Mouse (Mus musculus) embryo, embryonic 9.5 days (tissue): ENCODE data around the gene Sipa1.

ENCODE experiments used
- DNase-seq: peaks from one replicate; pipeline ENCODE4 v3.0.0-alpha.2; 2017; ENCODE audit errors: extremely low spot score

Sipa1 gene

DNA sequence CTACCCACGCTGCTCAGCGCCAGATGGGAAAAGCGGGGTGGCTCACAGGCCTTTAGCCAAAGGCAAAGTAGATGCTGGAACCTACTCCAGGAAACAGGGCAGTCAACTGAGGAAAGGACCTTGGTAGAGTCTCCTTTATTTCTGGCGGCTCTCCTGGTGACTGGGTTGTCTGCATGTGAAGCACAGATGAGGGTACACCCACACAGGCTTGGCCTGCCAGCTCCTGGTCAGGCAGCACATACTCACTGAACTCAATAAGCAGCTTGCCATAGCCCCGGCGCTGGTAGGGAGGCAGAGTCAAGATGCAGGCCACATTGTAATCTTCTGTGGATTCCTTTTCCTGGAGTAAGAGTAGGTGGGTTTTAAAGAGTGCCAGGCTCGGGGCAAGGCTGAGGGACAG is 58.4 kb downstream of the Sipa1 start:
- no peak for DNase-seq

DNA sequence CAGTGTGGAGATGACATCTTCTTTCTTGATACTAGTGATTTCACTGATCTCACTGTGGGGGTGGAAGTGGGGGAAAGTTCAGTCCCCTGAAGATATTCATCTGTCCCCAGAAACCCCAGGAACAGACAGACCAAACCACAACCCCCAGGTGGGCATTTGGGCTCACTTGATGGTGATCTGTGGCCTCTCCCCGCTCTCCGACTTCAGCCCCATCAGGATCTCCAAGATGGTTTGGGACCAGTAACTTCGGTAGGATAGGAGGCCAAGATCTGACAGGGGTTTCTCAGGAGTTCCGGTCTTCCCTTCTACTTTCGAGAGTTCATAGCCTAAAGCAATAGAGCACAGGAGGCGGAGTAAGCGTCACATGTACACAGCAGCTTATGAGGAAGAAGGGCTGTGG is 59.8 kb downstream of the Sipa1 start:
- no peak for DNase-seq

DNA sequence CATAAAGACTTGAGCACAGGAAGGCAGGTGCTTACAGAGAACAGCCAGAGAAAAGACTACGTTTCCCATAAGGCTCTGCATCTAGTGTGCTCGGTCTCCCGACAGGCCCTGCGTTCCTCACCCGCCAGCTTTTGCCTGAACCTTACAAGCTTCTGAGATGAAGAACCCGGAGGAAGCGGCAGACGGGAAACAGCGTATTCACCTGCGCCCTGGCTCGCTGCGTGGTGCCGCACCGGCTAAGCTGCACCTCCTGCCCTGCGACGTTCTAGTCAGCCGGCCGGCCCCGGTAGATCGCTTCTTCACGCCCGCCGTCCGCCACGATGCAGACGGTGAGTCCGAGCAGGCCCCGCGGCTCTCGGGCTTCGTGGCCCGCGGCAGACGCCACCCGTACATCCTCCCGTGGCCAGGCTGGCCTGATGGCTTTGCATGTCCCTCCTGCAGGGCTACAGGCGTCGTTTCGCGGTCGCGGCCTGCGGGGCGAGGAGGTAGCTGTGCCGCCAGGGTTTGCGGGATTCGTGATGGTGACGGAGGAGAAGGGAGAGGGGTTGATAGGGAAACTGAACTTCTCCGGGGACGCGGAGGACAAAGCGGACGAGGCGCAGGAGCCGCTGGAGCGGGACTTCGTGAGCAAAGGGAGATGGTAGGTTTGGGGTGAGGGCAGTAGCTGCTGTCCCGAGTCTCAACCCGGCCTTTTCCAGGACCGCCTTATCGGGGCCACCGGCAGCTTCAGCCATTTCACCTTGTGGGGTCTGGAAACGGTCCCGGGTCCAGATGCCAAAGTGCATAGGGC is 61.6 kb downstream of the Sipa1 start, which contains the start of gene Rnaseh2c:
Gene Rnaseh2c (plus strand): TSS at position 122 of the 790 bp plus-strand sequence.
- DNase-seq = peak; percentile 75
